Mouse (Mus musculus): ENCODE results near the gene Gramd1a. TPM values are rescaled to one million over a fixed set of nuclear protein-coding genes. Genes with fewer than 3 reads are reported as not detected.

Gramd1a gene
- polyA plus RNA-seq, 1 experiment: 54.9 TPM

- Histone ChIP-seq H3K9ac (ENCODE audit: low read depth, poor library complexity, severe bottlenecking) (no peak overlapping the region), H3K27me3 (ENCODE audit: control insufficient read depth, insufficient read depth, low read length, poor library complexity, severe bottlenecking) (peaks cover 5% of the 10 kb centered on the region), H3K9me3 (replicated peaks; ENCODE audit: control insufficient read depth, insufficient read depth, low read length, poor library complexity, severe bottlenecking) (no peaks in the 10 kb centered on the region), H3K4me1 (ENCODE audit: control insufficient read depth, insufficient read depth, low read length) (no peaks in the 10 kb centered on the region), H3K36me3 (ENCODE audit: control insufficient read depth, insufficient read depth, low read length, poor library complexity, severe bottlenecking) (peaks cover 37% of the 10 kb centered on the region), H3K4me3 (ENCODE audit: low read depth, low read length) (no peak overlapping the region), H3K27ac (ENCODE audit: insufficient read depth, low read length) (no peak overlapping the region)
- TF ChIP-seq CTCF (IDR thresholded peaks at IDR 0.05; ENCODE audit: low read depth, low read length) (no peak), EP300 (IDR thresholded peaks at IDR 0.05; ENCODE audit: insufficient read depth, low read depth, low read length) (no peak), POLR2A (IDR thresholded peaks at IDR 0.05; ENCODE audit: insufficient read depth, low read length) (no peak)
Observed at GRCm38 (mm10) chr7:31130197-31130596, 25.5 kb downstream of the Gramd1a start.

DNA sequence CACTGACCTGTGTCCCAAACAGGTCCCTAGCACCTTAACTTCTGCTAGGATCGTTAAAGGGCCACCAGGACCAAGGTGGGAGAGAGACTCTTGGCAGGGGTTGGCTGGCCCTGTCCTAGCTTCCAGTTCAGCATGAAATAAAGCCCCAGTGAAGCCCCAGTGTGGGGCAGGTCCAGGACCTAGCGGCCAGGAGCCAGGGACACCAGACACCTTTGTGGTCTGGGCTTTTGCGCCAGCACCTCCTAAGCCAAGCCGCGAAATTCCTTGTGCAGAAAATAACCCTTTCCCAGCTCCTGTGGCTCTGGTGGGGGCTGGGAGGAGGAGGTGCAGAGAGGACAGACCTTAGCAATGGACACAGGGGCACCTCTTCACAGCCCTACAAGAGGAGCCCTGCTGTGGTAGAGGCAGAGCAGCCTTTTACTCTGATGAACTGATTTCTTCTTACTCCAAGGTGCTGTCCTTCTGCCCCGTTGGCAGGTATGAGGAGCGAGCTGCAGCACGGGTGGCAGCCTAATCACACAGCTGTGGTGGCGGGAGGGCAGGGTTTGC, 27.5 kb downstream of the Gramd1a start:
- Histone ChIP-seq H3K9ac (ENCODE audit: low read depth, poor library complexity, severe bottlenecking) (no peak overlapping the region), H3K27ac (ENCODE audit: insufficient read depth, low read length) (no peak overlapping the region), H3K9me3 (replicated peaks; ENCODE audit: control insufficient read depth, insufficient read depth, low read length, poor library complexity, severe bottlenecking) (no peaks in the 10 kb centered on the region), H3K4me1 (ENCODE audit: control insufficient read depth, insufficient read depth, low read length) (no peaks in the 10 kb centered on the region), H3K4me3 (ENCODE audit: low read depth, low read length) (no peak overlapping the region), H3K27me3 (ENCODE audit: control insufficient read depth, insufficient read depth, low read length, poor library complexity, severe bottlenecking) (peaks cover 5% of the 10 kb centered on the region), H3K36me3 (ENCODE audit: control insufficient read depth, insufficient read depth, low read length, poor library complexity, severe bottlenecking) (peaks cover 22% of the 10 kb centered on the region)
- TF ChIP-seq POLR2A (IDR thresholded peaks at IDR 0.05; ENCODE audit: insufficient read depth, low read length) (no peak), CTCF (IDR thresholded peaks at IDR 0.05; ENCODE audit: low read depth, low read length) (no peak), EP300 (IDR thresholded peaks at IDR 0.05; ENCODE audit: insufficient read depth, low read depth, low read length) (no peak)

DNA sequence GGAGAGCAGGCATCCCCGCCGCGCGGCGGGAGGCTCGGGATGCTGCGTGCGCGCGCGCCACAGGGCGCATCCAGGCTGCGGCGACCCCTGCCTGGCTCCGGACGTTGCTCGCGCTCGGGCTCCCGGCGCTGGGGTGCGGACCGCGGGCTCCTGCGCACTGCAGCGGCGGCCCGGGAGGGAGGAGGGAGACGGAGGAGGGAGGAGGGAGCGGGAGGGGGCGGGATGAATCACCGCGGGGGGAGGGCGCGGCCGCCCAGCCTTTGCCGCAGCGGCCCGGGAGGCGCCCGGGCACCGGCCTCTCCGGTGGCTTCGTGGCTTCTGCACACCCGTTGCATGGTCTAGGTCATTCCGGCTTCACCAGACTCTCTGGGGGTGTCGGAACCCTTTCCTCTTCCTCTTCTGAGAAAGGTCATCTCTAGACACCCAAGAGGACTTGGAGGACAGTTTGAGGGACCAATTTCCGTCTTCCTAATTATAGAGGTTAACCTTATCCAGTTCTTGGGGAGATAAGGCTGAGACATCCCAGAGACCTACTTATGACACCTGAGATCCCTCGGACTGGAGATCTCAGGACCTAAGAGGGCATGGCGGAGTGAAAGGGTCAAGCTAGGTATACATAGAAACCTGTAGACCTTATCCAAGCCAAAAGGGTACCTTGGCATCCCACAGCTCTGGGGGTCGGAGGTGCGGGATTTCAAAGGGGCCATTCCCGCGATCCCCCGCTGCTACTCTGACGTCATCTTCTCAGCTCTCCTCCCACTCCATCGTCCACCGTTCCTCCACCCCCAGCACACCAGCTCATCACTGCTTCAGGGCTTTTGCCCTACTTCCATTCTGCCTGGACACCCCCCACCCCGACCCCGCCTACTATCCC, 28.6 kb downstream of the Gramd1a start, which contains the start of gene Scn1b:
Gene Scn1b (minus strand): TSS at position 153 of the 874 bp plus-strand sequence.
- Histone ChIP-seq H3K9ac (ENCODE audit: low read depth, poor library complexity, severe bottlenecking) (peak within 1 kb of the TSS; percentile 81), H3K27me3 (ENCODE audit: control insufficient read depth, insufficient read depth, low read length, poor library complexity, severe bottlenecking) (peaks cover 5% of the 10 kb centered on the region), H3K36me3 (ENCODE audit: control insufficient read depth, insufficient read depth, low read length, poor library complexity, severe bottlenecking) (peaks cover 19% of the 10 kb centered on the region), H3K4me1 (ENCODE audit: control insufficient read depth, insufficient read depth, low read length) (no peaks in the 10 kb centered on the region), H3K9me3 (replicated peaks; ENCODE audit: control insufficient read depth, insufficient read depth, low read length, poor library complexity, severe bottlenecking) (no peaks in the 10 kb centered on the region), H3K27ac (ENCODE audit: insufficient read depth, low read length) (no peak within 1 kb of the TSS), H3K4me3 (ENCODE audit: low read depth, low read length) (peak within 1 kb of the TSS; percentile 65)
- TF ChIP-seq EP300 (IDR thresholded peaks at IDR 0.05; ENCODE audit: insufficient read depth, low read depth, low read length) (peak; percentile 64; the same call in 1 of the 2 replicates), CTCF (IDR thresholded peaks at IDR 0.05; ENCODE audit: low read depth, low read length) (no peak)

GRCm38 (mm10) chr7:31126211-31126751, 29.4 kb downstream of the Gramd1a start:
- no peak for TF ChIP-seq POLR2A (IDR thresholded peaks at IDR 0.05; ENCODE audit: insufficient read depth, low read length)
- no peak for TF ChIP-seq EP300 (IDR thresholded peaks at IDR 0.05; ENCODE audit: insufficient read depth, low read depth, low read length)
- TF ChIP-seq CTCF (IDR thresholded peaks at IDR 0.05; ENCODE audit: low read depth, low read length): no peak
- Histone ChIP-seq H3K9ac (ENCODE audit: low read depth, poor library complexity, severe bottlenecking) (peak overlapping the region; percentile 81), H3K4me3 (ENCODE audit: low read depth, low read length) (peak overlapping the region; percentile 42), H3K36me3 (ENCODE audit: control insufficient read depth, insufficient read depth, low read length, poor library complexity, severe bottlenecking) (peaks cover 14% of the 10 kb centered on the region), H3K4me1 (ENCODE audit: control insufficient read depth, insufficient read depth, low read length) (no peaks in the 10 kb centered on the region), H3K9me3 (replicated peaks; ENCODE audit: control insufficient read depth, insufficient read depth, low read length, poor library complexity, severe bottlenecking) (no peaks in the 10 kb centered on the region), H3K27me3 (ENCODE audit: control insufficient read depth, insufficient read depth, low read length, poor library complexity, severe bottlenecking) (peaks cover 5% of the 10 kb centered on the region), H3K27ac (ENCODE audit: insufficient read depth, low read length) (no peak overlapping the region)

DNA sequence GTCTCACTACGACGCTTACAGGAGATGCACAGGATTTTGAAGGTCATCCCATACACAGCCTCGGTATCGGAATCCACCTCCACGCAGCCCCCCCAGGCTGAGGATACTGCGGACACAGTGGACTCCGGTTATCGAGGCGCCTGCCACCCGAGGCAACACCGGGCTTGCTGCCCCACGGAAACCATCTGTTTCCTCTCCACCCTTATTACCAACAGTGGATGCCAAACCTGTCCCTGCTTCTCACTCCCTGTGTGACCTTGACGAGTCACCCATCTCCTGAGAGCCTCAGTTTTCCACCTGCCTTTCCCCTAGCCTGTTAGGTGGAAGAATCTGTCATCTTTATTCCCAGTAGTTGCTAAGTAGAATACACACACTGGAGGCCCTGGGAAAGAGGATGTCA, 30.6 kb downstream of the Gramd1a start:
- Histone ChIP-seq H3K9me3 (replicated peaks; ENCODE audit: control insufficient read depth, insufficient read depth, low read length, poor library complexity, severe bottlenecking) (no peaks in the 10 kb centered on the region), H3K4me3 (ENCODE audit: low read depth, low read length) (no peak overlapping the region), H3K36me3 (ENCODE audit: control insufficient read depth, insufficient read depth, low read length, poor library complexity, severe bottlenecking) (peaks cover 9% of the 10 kb centered on the region), H3K4me1 (ENCODE audit: control insufficient read depth, insufficient read depth, low read length) (no peaks in the 10 kb centered on the region), H3K27ac (ENCODE audit: insufficient read depth, low read length) (no peak overlapping the region), H3K9ac (ENCODE audit: low read depth, poor library complexity, severe bottlenecking) (no peak overlapping the region), H3K27me3 (ENCODE audit: control insufficient read depth, insufficient read depth, low read length, poor library complexity, severe bottlenecking) (peaks cover 5% of the 10 kb centered on the region)
- TF ChIP-seq POLR2A (IDR thresholded peaks at IDR 0.05; ENCODE audit: insufficient read depth, low read length) (no peak), CTCF (IDR thresholded peaks at IDR 0.05; ENCODE audit: low read depth, low read length) (no peak), EP300 (IDR thresholded peaks at IDR 0.05; ENCODE audit: insufficient read depth, low read depth, low read length) (no peak)
